Mouse (Mus musculus) olfactory bulb, adult 2 months (tissue): ENCODE results near the gene Dcaf8.

ENCODE experiments used
- CTCF ChIP-seq: fragments of 200-500 bp; IDR thresholded peaks from 2 replicates; pipeline ENCODE4 v1.5.1; 2012; ENCODE audit warnings: low read depth, mild to moderate bottlenecking, low read length, moderate library complexity; ENCODE audit not compliant: insufficient read depth
- POLR2A ChIP-seq: fragments of 200-500 bp; IDR thresholded peaks from 2 replicates; pipeline ENCODE4 v1.6.1; 2012; ENCODE audit warnings: mild to moderate bottlenecking, low read depth, low read length, moderate library complexity; ENCODE audit not compliant: insufficient read depth

DNA sequence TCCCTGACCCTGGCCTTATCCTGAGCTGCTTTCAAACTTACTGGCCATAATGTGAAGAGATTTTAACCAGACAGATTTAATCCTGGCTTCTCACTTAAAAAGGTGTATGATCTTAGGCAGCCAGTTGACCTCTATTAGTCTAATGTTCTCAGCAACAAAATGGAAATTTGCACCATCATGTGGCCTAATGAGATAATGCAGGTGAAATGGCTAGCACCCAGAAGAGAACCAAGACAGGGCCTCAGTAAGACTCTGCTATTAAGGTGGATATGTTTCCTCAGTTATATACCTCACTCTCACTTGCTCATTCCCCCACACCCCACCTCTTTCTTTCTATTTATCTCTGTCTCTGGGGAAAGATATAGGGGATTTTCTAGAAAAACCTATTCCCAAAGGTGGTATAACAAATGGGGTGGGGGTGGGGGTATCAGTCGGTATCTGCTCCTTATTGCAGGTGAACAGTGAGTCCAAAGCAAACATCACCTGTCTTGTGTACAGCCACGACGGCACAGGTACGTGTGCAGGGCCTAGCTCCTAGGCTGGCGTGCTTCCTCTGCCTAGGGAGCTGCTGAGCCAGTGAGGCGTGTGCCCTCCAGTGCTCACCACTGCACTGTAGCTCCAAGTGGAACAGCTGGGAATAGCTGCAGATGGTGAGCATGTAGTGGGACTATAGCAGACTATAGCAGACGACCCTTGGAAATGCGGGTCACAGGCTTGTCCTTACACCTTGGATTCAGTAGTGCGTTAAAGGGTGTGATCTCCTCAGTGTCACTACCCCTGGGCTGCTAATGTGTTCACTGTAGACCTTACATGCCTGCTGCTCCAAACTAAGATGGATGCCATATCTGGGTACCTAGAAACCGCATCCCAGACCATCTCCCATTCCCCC, 38.8 kb downstream of the Dcaf8 start:
- no peak for TF ChIP-seq CTCF
- TF ChIP-seq POLR2A = no peak
